Mouse (Mus musculus): ENCODE data around the gene Ifngr2. TPM values are rescaled to one million over a fixed set of nuclear protein-coding genes. Genes with fewer than 3 reads are reported as not detected.

The Ifngr2 gene
- total RNA-seq, 2 experiments from 2014 or later = 52.7 to 61.5 TPM

- no peak for DNase-seq (ENCODE audit: low spot score)
Measured at GRCm38 (mm10) chr16:91534888-91535287, 12.0 kb upstream of the Ifngr2 start.

DNA sequence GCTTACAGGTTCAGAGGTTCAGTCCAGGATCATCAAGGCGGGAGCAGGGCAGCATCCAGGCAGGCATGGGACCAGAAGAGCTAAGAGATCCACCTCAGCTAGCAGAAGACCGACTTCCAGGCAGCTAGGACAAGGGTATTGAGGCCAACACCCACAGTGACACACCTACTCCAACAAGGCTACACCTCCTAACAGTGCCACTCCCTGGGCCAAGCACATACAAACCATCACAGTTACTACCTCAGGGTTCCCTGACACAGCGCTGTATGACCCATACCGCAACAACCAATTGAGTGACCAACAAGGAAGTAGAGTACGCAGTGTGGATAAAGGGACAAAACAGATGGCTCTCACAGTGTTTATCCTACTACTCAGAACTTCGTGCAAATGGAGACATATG is 10.5 kb upstream of the Ifngr2 start:
- DNase-seq (ENCODE audit: low spot score) = no peak

GRCm38 (mm10) chr16:91537065-91537464 is 9.8 kb upstream of the Ifngr2 start:
- DNase-seq (ENCODE audit: low spot score) = no peak

GRCm38 (mm10) chr16:91538051-91538450 is 8.8 kb upstream of the Ifngr2 start:
- DNase-seq (ENCODE audit: low spot score) = no peak

DNA sequence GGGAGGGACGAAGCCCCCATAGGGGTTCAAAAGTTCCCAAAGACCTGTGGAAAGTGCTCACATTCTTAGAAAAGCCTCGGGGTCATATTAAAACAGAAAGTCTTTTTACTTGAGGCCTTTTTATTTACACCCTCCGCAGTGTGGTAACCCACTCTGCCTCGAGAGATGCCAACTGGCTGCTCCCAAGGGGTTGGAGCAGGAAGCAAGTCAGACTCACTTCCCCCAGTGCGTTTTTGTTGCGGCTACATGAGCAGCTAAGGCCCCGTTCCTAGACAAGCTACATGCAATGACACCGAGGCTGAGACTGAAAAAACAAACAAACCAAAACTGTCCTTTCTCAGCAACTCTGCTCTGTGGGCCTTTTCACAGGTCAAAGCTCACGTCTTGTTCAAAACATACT is 8.4 kb upstream of the Ifngr2 start:
- DNase-seq (ENCODE audit: low spot score) = no peak

DNA sequence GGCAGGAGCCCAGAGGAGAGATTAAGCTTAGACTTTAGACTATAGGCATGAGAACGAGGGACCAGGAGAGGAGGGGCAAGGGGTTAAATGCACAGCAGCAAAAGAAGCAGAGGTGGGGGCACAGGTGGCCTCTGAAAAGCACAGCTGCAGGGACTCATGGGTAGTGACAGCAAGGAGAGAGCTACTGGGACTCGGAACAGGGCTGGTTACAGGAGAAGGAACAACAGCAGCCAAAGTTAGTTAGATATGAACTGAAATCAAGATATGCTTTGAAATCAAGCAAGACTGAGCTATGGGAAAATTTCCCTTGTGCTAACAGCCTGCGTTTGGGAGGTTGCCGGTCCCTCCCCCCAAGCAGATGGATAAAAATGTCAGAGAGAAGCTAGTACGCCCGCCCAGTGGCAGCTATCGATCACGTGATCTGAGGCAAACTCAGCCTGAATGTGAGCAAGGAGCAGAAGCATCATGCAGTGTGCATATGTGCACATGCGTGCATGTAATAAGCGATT is 5.2 kb upstream of the Ifngr2 start:
- DNase-seq (ENCODE audit: low spot score) = no peak

DNA sequence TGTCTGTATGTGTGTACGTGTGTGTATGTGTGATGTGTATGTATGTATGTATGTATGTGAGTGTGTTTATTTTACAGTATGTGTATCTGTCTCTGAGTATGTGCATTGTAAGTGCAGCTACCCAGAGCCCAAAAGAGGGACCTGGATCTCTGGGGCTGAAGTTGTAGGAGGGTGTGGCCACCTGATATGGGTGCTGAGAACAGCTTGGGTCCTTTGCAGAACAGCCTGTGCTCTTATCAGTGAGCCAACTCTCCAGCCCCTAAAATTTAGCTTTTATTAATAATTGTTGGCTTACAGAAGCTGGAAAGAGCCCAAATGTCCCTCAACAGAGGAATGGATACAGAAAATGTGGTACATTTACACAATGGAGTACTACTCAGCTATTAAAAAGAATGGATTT is 3.3 kb upstream of the Ifngr2 start:
- no peak for DNase-seq (ENCODE audit: low spot score)

DNA sequence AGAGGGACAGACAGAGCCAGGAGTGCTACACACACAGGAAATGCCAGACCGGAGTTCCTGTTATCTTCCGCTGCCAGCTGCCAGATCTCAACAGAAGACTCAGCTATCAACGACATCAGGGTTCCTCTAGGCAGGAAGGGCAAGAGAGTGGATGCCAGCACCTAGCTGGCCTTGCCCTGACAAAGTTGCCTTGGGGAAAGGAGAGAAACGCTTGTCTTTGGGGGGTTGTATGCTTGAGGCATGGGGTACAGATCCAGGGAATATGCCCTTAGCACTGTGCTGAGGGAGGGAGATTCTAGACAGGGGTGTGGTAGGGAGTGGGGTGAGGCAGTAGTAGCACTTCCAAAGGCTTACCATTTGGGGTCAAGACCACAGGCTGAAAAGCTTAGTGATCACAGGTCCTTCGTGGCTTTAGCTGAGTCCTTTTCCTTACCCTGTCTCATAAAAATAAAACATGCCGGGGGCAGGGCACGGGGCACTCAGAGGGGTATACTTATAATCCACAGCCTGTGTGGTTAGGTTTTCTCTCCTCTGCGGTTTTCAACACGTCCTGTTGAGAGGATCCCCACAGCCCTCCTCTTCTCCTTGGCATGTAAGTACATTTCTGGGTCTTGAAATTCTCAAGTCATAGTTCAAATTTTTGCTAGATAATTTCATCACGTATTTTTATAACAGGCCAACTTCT is 1.1 kb upstream of the Ifngr2 start:
- no peak for DNase-seq (ENCODE audit: low spot score)

DNA sequence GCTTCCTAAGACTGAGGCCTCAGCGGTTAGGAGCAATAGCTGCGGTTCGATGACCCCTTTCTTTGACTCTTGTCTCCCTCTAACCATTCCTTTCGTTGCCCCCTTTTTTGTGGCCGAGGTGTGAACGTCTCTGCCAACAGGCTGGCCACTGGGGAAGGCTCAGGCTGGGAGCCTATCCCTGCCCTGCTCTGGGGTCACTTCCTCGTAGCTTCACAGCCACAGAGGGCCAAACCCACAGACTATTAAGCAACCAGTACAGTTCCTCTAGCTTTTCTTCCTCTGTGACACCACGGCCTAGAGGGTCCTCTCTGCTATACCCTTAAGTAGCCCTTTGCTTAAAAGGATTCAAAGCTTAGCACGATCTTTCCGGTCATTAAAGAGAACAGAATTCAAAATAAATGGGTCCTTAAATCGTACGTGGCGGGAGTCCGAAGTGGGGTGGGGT is 459 bp upstream of the Ifngr2 start:
- peak; percentile 32 for DNase-seq (ENCODE audit: low spot score)

DNA sequence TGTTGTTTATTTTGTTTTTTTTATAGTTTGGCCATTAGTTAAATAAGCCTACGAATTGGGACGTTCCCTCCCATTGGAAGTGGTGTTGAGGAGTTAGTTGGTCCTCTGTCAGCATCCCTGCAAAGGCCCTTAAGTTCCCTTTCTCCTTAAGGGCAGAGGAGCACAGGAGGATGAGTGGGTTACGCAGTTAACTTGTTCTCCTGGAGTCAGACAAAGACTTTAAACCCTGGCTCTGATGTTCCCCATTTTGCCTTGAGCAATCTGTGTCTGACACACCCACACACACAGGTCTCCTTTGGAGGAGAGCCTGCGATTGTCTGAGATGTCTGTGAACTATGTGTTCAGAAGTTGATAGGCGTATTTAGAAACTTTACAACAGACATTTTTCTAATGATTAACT is 1.1 kb downstream of the Ifngr2 start:
- DNase-seq (ENCODE audit: low spot score) = no peak

- no peak for DNase-seq (ENCODE audit: low spot score)
Measured at GRCm38 (mm10) chr16:91548586-91548985, 1.7 kb downstream of the Ifngr2 start.

- no peak for DNase-seq (ENCODE audit: low spot score)
Measured at GRCm38 (mm10) chr16:91548996-91549395, 2.1 kb downstream of the Ifngr2 start.

GRCm38 (mm10) chr16:91549616-91550015 is 2.7 kb downstream of the Ifngr2 start:
- no peak for DNase-seq (ENCODE audit: low spot score)

GRCm38 (mm10) chr16:91551081-91551524 is 4.2 kb downstream of the Ifngr2 start:
- DNase-seq (ENCODE audit: low spot score) = peak; percentile 46

- no peak for DNase-seq (ENCODE audit: low spot score)
Measured at GRCm38 (mm10) chr16:91552072-91552471, 5.2 kb downstream of the Ifngr2 start.

DNA sequence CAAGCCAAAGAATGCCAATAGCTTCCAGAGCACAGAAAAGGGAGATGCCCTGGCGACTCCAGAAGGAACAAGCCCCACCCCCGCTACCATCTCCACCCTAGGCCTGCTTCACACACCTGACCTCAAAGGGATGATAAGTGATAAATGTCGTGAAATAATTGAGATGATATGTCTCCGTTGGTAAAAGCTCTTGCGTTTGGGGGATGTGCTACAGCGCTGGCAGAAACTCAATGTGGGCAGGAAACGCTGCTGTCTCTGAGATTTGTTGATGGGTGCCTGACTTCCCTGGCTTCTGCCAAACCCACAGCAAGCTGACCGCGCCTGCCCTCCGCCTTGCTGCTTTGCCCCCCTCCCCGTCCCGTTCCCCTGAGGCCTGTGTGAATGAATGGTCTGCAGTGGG is 6.8 kb downstream of the Ifngr2 start:
- DNase-seq (ENCODE audit: low spot score) = no peak

DNA sequence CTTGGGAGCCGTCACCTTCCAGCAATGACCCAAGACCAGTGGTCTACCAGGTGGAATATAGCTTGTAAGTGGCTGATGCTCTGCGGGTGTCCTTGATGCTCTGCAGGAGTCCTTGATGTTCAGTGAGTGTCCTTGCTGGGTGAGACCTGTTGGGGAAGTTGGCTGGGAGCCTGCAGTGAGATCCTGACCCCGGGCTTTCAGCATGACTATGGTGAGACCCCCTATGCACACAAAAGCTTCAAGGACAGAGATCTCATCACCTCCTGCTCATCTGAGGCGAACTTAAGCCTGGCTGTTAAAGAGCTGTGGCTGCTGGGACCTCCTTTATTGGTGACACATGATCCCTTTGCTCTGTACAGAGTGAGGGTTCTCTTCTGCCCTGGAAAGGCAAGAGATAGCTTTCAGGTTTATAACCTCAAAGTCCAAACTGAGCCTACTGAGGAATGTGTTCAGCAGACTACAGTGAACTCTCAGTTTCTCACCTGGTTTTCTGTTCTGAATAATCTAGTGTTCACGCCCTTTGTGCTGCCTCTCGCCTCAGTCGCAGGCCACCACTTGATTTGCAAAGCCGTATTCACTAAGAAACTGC is 8.2 kb downstream of the Ifngr2 start:
- no peak for DNase-seq (ENCODE audit: low spot score)

- DNase-seq (ENCODE audit: low spot score) = no peak
Measured at GRCm38 (mm10) chr16:91556659-91557058, 9.8 kb downstream of the Ifngr2 start.

GRCm38 (mm10) chr16:91557214-91557613 is 10.3 kb downstream of the Ifngr2 start:
- peak; percentile 8 for DNase-seq (ENCODE audit: low spot score)

DNA sequence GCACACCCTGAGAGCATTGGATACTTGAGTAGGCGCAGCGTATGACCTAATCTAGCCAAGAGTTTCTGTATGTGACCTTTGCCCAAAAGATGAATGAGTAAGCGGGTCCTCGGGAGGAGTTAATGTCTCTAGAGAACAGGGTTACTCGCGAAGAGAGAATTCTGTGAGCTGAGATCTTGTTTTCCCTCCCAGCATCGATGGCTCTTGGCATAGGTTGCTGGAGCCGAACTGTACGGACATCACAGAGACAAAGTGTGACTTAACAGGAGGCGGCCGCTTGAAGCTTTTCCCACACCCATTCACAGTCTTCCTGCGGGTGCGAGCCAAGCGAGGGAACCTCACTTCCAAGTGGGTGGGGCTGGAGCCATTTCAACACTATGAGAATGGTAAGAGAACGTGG is 10.8 kb downstream of the Ifngr2 start:
- peak; percentile 70 for DNase-seq (ENCODE audit: low spot score)

GRCm38 (mm10) chr16:91561099-91561498 is 14.2 kb downstream of the Ifngr2 start:
- DNase-seq (ENCODE audit: low spot score) = peak; percentile 32

DNA sequence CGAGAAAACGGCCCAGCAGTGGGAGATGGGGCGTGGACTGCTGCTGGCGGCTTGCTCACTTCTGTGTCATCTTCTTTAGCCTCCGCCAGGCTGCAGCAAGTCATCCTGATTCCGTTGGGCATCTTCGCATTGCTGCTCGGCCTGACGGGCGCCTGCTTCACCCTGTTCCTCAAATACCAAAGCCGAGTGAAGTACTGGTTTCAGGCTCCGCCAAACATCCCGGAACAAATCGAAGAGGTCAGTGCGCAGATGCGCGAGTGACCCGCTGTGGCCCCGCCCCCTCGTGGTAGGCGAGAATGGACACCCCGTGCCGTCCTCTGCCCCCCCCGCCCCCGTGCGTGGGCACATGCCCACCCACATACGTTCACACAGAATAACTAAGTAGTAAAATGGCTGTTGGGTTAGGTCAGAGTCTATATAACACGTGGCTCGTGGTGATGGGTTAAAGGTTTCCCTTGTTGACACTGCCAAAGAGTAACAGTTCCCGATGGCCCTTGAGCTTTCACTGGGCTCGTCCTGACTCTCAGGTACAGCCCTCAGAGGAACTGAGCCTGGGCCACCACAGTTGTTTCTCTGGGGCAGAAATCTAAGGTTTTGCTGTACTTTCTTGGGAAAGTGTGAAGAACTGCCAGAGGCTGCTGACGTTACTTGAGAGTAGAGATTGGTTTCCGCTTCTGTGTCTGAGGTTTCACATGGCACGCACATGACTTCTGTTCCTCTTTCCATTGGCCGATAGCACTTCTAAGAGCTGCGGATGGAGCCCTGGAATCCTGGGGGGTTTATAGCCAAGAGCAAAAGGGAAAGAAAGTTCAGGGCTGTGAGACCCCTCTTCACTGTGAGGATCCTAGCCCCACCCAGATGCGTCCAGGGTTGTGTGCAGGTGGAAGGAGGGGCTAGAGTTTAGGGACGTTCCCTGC is 14.9 kb downstream of the Ifngr2 start:
- no peak for DNase-seq (ENCODE audit: low spot score)

Measured in gastrocnemius, adult 18-20 months (tissue).